Mouse (Mus musculus): Measurements from ENCODE around the gene Fads1.

- TF ChIP-seq CTCF (IDR thresholded peaks at IDR 0.05; ENCODE audit: control insufficient read depth, insufficient read depth, insufficient read length) (no peak), MYOG (IDR thresholded peaks at IDR 0.05; ENCODE audit: control insufficient read depth, extremely low read depth, insufficient read length) (no peak), MAX (IDR thresholded peaks at IDR 0.05) (no peak), MYOD1 (IDR thresholded peaks at IDR 0.05; ENCODE audit: control insufficient read depth, insufficient read length, low read depth) (no peak), USF1 (IDR thresholded peaks at IDR 0.05; ENCODE audit: low read depth) (no peak)
These were observed 57.4 kb downstream of the Fads1 start for GRCm38 (mm10) chr19:10239975-10240653.
